Mouse (Mus musculus): ENCODE measurements around the gene Gm3453.
"Not testable (repeated sequence)": the region's sequence is repeated elsewhere in the genome, so short reads cannot be mapped to it uniquely, and the experiment has no call there.

The Gm3453 gene

DNA sequence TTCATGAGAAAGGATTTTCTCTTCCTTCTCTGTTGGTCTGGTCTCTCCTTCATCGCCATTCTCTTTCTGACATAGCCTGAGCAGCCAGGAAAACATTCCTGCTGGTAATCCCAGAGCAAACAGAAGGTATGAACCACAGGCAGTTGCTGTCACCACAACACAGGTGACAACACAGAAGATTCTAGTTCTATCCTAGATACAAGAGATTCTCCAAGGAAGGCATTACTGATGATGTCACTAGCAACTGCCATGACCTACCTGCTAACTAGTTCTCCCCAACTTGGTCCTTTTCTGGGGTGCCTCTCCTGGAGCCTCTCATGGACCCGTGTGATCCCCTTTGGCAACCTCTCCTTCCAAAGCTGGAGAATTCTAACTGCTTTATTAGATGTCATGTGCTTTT lies at the start of gene Gm3453:
Gene Gm3453 (minus strand): TSS at position 101 of the 400 bp plus-strand sequence.
- DNase-seq (ENCODE audit: low spot score) = not testable (repeated sequence)

DNA sequence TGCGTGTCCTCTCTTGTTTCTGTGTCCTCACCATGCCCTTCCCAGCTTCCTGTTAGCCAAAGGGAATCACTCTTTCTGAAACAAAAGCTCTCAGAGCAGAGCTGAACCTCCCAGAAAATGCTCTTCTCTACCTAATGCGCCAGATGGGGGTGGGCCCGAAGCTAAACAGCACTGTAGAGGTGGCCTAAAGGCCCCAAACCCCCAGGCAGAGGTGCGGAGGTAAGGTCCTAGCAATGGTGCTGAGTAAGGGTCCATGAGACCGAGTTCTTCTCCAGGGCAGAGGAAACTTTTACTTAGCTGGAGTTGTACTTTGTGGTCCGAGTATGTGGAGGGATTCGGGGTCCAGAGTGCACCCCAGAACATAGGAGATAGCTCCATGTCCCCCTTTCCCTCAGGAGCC lies 8.2 kb upstream of the Gm3453 start:
- not testable (repeated sequence) for DNase-seq (ENCODE audit: low spot score)

DNA sequence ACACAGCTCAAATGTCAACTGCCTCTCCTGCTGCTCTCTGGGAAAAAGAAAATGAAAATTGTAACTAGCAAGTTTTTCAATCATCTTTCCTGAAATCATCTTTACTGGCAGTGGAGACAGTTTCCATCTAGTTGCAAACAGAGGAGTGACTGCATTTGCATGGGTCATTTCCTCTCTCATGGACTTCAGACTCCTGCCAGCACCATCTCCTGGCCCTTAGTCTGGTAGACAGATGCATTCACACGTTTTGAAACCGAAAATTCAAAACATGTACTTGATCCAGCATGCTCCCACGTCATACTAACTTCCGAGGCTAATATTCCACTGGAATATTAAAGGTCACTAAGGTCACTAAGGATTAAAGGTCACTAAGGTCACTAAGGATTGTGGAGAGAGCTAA lies 16.5 kb downstream of the Gm3453 start:
- not testable (repeated sequence) for DNase-seq (ENCODE audit: low spot score)

DNA sequence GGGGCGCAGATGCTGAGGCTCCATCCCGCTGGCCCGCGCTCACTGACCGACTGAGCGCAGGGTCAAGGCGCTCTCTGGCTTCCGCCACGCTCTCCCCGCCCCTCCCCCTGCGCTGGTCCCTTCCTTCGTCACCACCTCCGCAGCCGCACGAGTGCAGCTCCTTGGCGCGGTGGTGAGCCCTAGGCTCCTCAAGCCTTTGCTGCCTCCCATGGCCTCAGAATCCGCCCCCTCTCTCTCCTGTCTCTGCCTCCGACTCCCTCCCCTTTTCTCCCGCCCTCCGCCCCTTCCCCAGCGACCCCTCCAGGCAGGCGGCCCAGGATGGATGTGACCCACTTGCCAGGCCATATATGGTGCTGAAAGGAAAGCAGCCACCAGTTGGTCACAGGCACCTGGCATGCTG lies 17.3 kb downstream of the Gm3453 start, which contains the start of gene Gm3248:
Gene Gm3248 (minus strand): TSS at position 111 of the 400 bp plus-strand sequence.
- DNase-seq (ENCODE audit: low spot score) = not testable (repeated sequence)

DNA sequence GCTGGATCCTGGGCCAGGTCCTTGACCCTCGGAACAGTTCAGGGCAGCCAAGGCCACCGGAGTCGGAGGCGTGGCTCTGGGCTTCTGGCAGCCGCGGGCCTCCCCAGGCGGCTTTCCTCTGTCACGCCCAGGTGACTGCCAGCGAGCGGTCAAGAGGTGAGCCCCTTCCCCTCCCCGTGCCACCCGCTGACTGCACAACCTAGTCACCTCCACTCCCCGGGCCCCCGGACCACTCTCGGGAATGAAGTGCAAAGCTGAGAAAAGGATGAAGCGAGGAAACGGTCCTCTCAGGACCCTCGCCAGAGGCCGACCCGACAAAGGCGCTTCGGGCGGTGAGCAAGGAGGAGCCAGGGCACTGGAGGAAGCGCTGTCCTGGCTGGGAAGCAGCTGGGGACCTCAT lies 17.8 kb downstream of the Gm3453 start:
- DNase-seq (ENCODE audit: low spot score) = not testable (repeated sequence)

DNA sequence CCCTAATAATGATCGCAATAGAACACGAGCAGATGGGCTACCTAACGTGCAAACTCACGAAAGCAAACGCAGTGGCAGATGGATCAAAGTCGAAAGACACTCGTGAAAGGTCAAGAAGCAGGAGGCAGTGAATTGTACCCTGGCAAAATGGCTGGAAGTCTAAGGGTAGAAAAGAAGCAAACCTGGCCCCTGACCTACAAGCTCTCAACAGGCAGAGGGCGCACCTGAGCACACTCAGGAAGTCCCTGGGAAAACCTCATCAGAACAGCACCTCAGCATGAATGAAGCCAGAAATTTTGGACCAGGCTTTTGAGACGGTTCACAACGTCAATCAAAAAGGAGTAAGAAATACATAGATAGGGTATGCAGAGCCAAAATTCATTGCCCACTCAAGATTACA lies 18.5 kb downstream of the Gm3453 start:
- DNase-seq (ENCODE audit: low spot score) = peak; percentile 7

DNA sequence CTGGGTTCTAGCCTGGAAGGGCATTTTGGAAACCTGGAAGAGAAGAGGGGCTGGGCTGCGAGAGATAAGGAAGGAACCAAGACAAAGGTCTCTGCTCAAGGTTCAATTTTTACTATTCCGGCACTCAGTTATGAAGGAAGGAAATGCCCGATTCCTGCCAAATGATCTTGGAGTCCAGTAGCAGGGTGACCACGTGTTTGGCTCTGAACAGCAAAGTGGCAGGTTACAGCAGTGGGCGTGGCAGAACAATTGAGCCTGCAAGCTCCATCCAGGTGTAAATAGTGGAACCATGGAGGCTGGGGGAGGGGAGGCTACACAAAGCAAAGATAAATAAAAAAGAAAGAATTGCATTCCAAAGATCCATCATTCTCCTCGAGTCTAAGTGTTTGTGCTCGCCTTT lies 55.7 kb downstream of the Gm3453 start:
- DNase-seq (ENCODE audit: low spot score) = not testable (repeated sequence)
